Comparison of ENCODE assay signal across 10 mouse cellular contexts in the genomic region with DNA sequence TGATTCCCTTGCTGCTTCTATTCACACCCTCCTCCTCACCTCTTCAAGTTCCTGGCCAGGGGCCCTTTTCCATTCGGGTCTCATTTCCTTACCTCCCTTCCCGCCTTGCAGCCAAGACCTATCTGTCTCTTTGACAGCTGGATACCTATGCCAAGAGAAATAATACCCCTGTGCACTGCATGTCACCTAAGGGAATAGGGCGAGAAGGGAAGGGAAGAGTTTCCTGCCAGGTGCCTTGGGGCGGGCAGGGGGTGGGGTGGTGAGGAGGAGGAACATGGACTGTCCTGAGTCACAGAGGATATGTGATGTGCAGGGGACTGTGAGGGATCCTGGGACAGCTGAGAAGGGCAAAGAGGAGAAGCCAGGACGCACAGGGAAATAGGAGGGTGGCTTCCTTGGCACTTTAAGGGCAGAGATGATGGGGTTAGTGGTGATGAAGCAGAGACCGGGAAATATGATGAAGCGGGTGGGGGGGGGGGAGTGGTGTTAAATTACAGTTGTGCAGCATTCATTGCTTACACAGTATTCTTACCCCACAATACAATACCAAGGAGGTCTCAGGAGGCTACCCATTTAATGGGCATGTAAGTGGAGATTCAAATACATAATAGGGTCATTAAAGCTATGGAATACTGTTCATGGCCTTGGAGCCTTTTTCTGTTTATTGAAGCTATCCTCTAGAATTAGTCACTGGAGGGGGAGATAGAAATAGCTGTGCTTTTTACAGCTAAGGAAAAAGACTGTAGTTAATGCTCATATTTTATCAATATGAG.
A peak's percentile ranks its signal among the peaks of the same experiment; 100 is the strongest.
DNase-seq lines count a peak whose midpoint lies in the region; ATAC-seq and TF ChIP-seq lines count a peak whose summit lies in the region.
"Had no signal": no experiment of that assay in that cellular context is flagged by ENCODE, and none has a peak within 500 bp of the region (broad histone marks: within the 10 kb centered on the region; RNA-seq: fewer than 3 reads in every experiment).

No protein-coding gene starts in this region.

- no peak overlapping the region for H3K4me3 ChIP-seq in heart, embryonic 15.5 days
- no peak overlapping the region for H3K4me3 ChIP-seq in forebrain, embryonic 13.5 days
- no peak overlapping the region for H3K4me3 ChIP-seq in thymus, adult 2 months (ENCODE audit: control insufficient read depth, insufficient read depth, low read length)

- H3K9me3 ChIP-seq in heart, embryonic 15.5 days (replicated peaks), result no peaks in the 10 kb centered on the region
- H3K9me3 ChIP-seq in forebrain, embryonic 13.5 days (replicated peaks), result no peaks in the 10 kb centered on the region

- no peak for TF ChIP-seq CTCF in thymus, adult 2 months (IDR thresholded peaks at IDR 0.05; ENCODE audit: borderline replicate concordance, control insufficient read depth, extremely low read depth, insufficient read depth, low read length, poor library complexity)

- peak; percentile 41; the same call in 1 of the 2 replicates for ATAC-seq in heart, embryonic 15.5 days (replicated peaks; ENCODE audit: insufficient number of reproducible peaks, insufficient read depth, low FRiP score, low read depth)
- no peak for ATAC-seq in forebrain, embryonic 13.5 days
- ATAC-seq: Patski had no signal

- peak; percentile 48 for DNase-seq in gastrocnemius, adult 18-20 months (ENCODE audit: low spot score)
- DNase-seq in gastrocnemius, postnatal 4 days (ENCODE audit: low spot score in 2 of 2), result no peak
- peak; percentile 13 for DNase-seq in 3T3-L1 (ENCODE audit: low read depth, low spot score)
- peak; percentile 69 for DNase-seq in kidney, postnatal 10 days
- no peak for DNase-seq in thymus, adult 2 months
- DNase-seq in retina, embryonic 14.5 days (ENCODE audit: low spot score), result no peak
- DNase-seq: cerebellum, postnatal 36 days had no signal

- no peak overlapping the region for H3K27ac ChIP-seq in heart, embryonic 15.5 days
- H3K27ac ChIP-seq in forebrain, embryonic 13.5 days, result no peak overlapping the region
- no peak overlapping the region for H3K27ac ChIP-seq in thymus, adult 2 months (ENCODE audit: control insufficient read depth, insufficient read depth, low read length)

- no peak overlapping the region for H3K9ac ChIP-seq in heart, embryonic 15.5 days
- no peak overlapping the region for H3K9ac ChIP-seq in forebrain, embryonic 13.5 days

- H3K4me1 ChIP-seq in heart, embryonic 15.5 days (replicated peaks), result peaks cover 8% of the 10 kb centered on the region
- no peaks in the 10 kb centered on the region for H3K4me1 ChIP-seq in forebrain, embryonic 13.5 days
- no peaks in the 10 kb centered on the region for H3K4me1 ChIP-seq in thymus, adult 2 months (replicated peaks; ENCODE audit: control insufficient read depth, insufficient read depth, low read length)

- no peaks in the 10 kb centered on the region for H3K27me3 ChIP-seq in heart, embryonic 15.5 days
- H3K27me3 ChIP-seq in forebrain, embryonic 13.5 days, result no peaks in the 10 kb centered on the region
- H3K27me3 ChIP-seq in thymus, adult 2 months (ENCODE audit: control insufficient read depth, insufficient read depth, low read length), result no peaks in the 10 kb centered on the region
- H3K27me3 ChIP-seq: Patski had no signal

- H3K4me2 ChIP-seq in heart, embryonic 15.5 days, result no peak overlapping the region
- no peak overlapping the region for H3K4me2 ChIP-seq in forebrain, embryonic 13.5 days

- 58% methylated on average over 7 of the region's 7 CpGs for WGBS in heart, embryonic 15.5 days
- WGBS in forebrain, embryonic 13.5 days, result 78% methylated on average over 7 of the region's 7 CpGs
- 82% methylated on average over 7 of the region's 7 CpGs for WGBS in thymus, adult 2 months

- no peak for TF ChIP-seq POLR2A in thymus, adult 2 months (IDR thresholded peaks at IDR 0.05; ENCODE audit: control insufficient read depth, extremely low read depth, insufficient read depth, low read length, poor library complexity)

- H3K36me3 ChIP-seq in heart, embryonic 15.5 days, result no peaks in the 10 kb centered on the region
- H3K36me3 ChIP-seq in forebrain, embryonic 13.5 days (ENCODE audit: poor library complexity, severe bottlenecking), result no peaks in the 10 kb centered on the region
- no peaks in the 10 kb centered on the region for H3K36me3 ChIP-seq in thymus, adult 2 months (ENCODE audit: control insufficient read depth, insufficient read depth, low read length)

Comparison
In these comparisons a context has a peak if more than half of its experiments do, and no peak if none do; other contexts are left out.
1. DNase-seq: peak in gastrocnemius, adult 18-20 months (single experiment), 3T3-L1 (single experiment) and kidney, postnatal 10 days (single experiment); none in gastrocnemius, postnatal 4 days (0 of 2), thymus, adult 2 months (single experiment) and retina, embryonic 14.5 days (single experiment).